Mouse (Mus musculus): ENCODE data around the gene Akt3. TPM values are rescaled to one million over a fixed set of nuclear protein-coding genes. Genes with fewer than 3 reads are reported as not detected.

The Akt3 gene
- polyA plus RNA-seq, 1 experiment from 2014 or later, result 13.5 TPM

DNA sequence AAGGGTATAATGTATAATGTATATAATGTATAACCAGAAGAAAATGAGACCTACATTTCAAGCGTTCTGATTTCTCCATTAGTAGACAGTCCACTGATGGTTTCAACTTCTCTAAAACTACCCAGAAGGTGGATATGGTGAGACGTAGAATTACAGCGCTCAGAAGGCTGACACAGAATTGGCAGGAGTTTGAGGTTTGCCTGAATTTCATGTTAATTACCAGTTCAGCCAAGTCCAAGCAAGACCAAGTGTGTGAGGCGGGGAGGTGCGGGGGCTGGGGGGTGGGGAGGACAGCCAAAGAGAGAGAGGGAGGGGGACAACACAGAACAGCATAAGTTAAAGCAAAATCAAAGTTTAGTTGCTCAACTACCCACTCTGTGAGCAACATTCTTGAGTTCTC lies 23.5 kb downstream of the Akt3 start:
- Histone ChIP-seq H3K4me2 (ENCODE audit: low read depth, low read length) (no peak overlapping the region), H3K4me1 (ENCODE audit: control insufficient read depth, insufficient read depth, low read length) (no peaks in the 10 kb centered on the region), H3K27me3 (ENCODE audit: control insufficient read depth, insufficient read depth, low read length) (no peaks in the 10 kb centered on the region), H3K9me3 (replicated peaks; ENCODE audit: control insufficient read depth, low read length) (no peaks in the 10 kb centered on the region), H3K9ac (replicated peaks; ENCODE audit: low read length) (no peak overlapping the region), H3K27ac (replicated peaks; ENCODE audit: low read depth, low read length) (no peak overlapping the region), H3K4me3 (ENCODE audit: low read depth, low read length) (no peak overlapping the region), H3K36me3 (replicated peaks; ENCODE audit: control insufficient read depth, insufficient read depth, low read depth, low read length) (no peaks in the 10 kb centered on the region)
- no peak for DNase-seq (ENCODE audit: low spot score)
- WGBS, result 96% methylated on average over 5 of the region's 5 CpGs
- ATAC-seq (replicated peaks; ENCODE audit: insufficient number of reproducible peaks, low FRiP score, low TSS enrichment, low read depth), result no peak

DNA sequence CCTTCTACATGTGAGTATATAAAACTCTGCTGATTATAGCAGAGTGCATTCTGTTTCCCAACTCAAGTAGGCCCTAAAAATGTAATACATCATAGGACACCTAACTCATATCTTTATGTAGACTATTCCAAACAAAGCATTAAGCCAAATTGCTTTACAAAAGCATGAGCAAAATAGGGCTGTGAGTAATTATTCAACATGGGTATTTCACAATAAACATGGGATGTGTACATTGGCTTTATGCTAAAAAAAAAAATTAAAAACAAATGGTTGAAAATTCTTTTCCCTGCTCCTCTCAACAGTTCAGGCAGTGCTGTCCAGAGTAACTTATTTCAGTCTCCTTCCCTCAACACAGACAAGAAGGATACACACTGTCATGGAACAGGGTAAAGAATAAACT lies 26.9 kb downstream of the Akt3 start:
- Histone ChIP-seq H3K4me3 (ENCODE audit: low read depth, low read length) (no peak overlapping the region), H3K27ac (replicated peaks; ENCODE audit: low read depth, low read length) (no peak overlapping the region), H3K27me3 (ENCODE audit: control insufficient read depth, insufficient read depth, low read length) (no peaks in the 10 kb centered on the region), H3K4me1 (ENCODE audit: control insufficient read depth, insufficient read depth, low read length) (no peaks in the 10 kb centered on the region), H3K36me3 (replicated peaks; ENCODE audit: control insufficient read depth, insufficient read depth, low read depth, low read length) (no peaks in the 10 kb centered on the region), H3K9ac (replicated peaks; ENCODE audit: low read length) (no peak overlapping the region), H3K4me2 (ENCODE audit: low read depth, low read length) (no peak overlapping the region), H3K9me3 (replicated peaks; ENCODE audit: control insufficient read depth, low read length) (no peaks in the 10 kb centered on the region)
- ATAC-seq (replicated peaks; ENCODE audit: insufficient number of reproducible peaks, low FRiP score, low TSS enrichment, low read depth), result no peak
- no peak for DNase-seq (ENCODE audit: low spot score)

DNA sequence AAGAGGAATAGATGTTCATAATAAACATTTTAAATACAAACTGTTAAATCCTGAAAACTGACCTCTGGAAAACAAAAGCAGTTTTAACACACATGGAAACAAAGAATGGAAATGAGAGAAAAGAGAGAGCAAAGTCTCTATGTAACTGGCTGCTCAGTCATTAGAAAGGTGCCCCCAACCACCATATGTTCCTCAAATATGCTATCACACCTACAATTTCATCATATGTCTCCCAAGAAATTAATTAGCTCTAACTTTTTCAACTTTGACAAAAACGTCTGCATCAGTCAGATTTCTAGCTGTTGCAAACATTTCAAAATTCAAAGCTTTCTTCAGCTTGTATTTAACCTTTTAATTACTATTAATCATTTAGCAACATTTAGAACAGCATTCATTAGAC lies 59.0 kb downstream of the Akt3 start:
- H3K27ac ChIP-seq (replicated peaks; ENCODE audit: low read depth, low read length), result no peak overlapping the region
- 64% methylated on average over 1 of the region's 1 CpGs for WGBS
- DNase-seq (ENCODE audit: low spot score) (no peak), ATAC-seq (replicated peaks; ENCODE audit: insufficient number of reproducible peaks, low FRiP score, low TSS enrichment, low read depth) (no peak)
- H3K9me3 ChIP-seq (replicated peaks; ENCODE audit: control insufficient read depth, low read length), result no peaks in the 10 kb centered on the region
- no peak overlapping the region for H3K4me2 ChIP-seq (ENCODE audit: low read depth, low read length)
- H3K36me3 ChIP-seq (replicated peaks; ENCODE audit: control insufficient read depth, insufficient read depth, low read depth, low read length), result no peaks in the 10 kb centered on the region
- no peak overlapping the region for H3K4me3 ChIP-seq (ENCODE audit: low read depth, low read length)
- H3K27me3 ChIP-seq (ENCODE audit: control insufficient read depth, insufficient read depth, low read length), result no peaks in the 10 kb centered on the region
- H3K9ac ChIP-seq (replicated peaks; ENCODE audit: low read length), result no peak overlapping the region
- H3K4me1 ChIP-seq (ENCODE audit: control insufficient read depth, insufficient read depth, low read length), result no peaks in the 10 kb centered on the region

DNA sequence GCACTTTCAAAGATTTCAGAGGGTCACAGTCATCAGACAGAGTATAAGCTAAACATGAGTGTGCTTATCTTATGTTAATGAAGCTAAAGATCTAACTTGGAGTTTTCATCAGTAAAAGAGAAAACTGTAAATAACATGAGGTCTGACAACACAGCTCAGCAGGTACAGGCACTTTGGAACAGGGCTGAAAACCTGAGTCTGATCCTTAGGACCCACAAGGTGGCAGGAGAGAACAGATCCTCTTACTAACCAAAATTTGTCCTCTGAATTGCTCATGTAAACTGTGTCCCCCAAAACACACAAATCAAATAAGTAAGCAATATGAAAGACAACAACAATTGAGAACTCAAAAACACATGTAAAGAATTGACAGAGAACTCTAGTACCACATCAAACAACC lies 62.8 kb downstream of the Akt3 start:
- H3K9ac ChIP-seq (replicated peaks; ENCODE audit: low read length), result no peak overlapping the region
- no peaks in the 10 kb centered on the region for H3K4me1 ChIP-seq (ENCODE audit: control insufficient read depth, insufficient read depth, low read length)

DNA sequence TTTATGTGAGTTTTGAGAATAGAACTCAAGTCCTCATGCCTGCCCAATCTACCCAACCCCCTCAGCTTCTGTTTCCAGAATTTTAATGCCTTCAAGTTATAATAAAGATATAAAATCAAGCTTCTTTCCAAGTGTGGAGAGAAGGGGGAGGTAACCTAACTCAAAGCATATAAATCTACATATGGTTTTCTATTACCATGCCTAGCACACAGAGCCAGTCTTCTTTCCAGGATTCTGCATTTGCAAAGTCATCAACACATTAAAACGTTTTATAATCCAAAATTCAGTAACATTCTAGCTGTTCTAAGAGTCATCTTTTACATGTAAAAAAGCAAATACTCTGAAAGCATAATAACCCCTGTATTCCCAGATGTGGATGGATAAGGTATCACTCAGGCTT lies 63.7 kb downstream of the Akt3 start:
- DNase-seq (ENCODE audit: low spot score), result no peak
- Histone ChIP-seq H3K4me3 (ENCODE audit: low read depth, low read length) (no peak overlapping the region), H3K9ac (replicated peaks; ENCODE audit: low read length) (no peak overlapping the region), H3K36me3 (replicated peaks; ENCODE audit: control insufficient read depth, insufficient read depth, low read depth, low read length) (no peaks in the 10 kb centered on the region), H3K27ac (replicated peaks; ENCODE audit: low read depth, low read length) (no peak overlapping the region), H3K4me1 (ENCODE audit: control insufficient read depth, insufficient read depth, low read length) (no peaks in the 10 kb centered on the region), H3K27me3 (ENCODE audit: control insufficient read depth, insufficient read depth, low read length) (no peaks in the 10 kb centered on the region), H3K9me3 (replicated peaks; ENCODE audit: control insufficient read depth, low read length) (no peaks in the 10 kb centered on the region), H3K4me2 (ENCODE audit: low read depth, low read length) (no peak overlapping the region)
- WGBS, result 52% methylated on average over 1 of the region's 1 CpGs
- no peak for ATAC-seq (replicated peaks; ENCODE audit: insufficient number of reproducible peaks, low FRiP score, low TSS enrichment, low read depth)

More for the DNA sequence above, 62.8 kb downstream of the Akt3 start:
- H3K27me3 ChIP-seq (ENCODE audit: control insufficient read depth, insufficient read depth, low read length), result no peaks in the 10 kb centered on the region
- no peak for ATAC-seq (replicated peaks; ENCODE audit: insufficient number of reproducible peaks, low FRiP score, low TSS enrichment, low read depth)
- no peak overlapping the region for H3K4me3 ChIP-seq (ENCODE audit: low read depth, low read length)
- H3K27ac ChIP-seq (replicated peaks; ENCODE audit: low read depth, low read length), result no peak overlapping the region
- H3K4me2 ChIP-seq (ENCODE audit: low read depth, low read length), result no peak overlapping the region
- H3K9me3 ChIP-seq (replicated peaks; ENCODE audit: control insufficient read depth, low read length), result no peaks in the 10 kb centered on the region
- H3K36me3 ChIP-seq (replicated peaks; ENCODE audit: control insufficient read depth, insufficient read depth, low read depth, low read length), result no peaks in the 10 kb centered on the region
- peak; percentile 11 for DNase-seq (ENCODE audit: low spot score)

DNA sequence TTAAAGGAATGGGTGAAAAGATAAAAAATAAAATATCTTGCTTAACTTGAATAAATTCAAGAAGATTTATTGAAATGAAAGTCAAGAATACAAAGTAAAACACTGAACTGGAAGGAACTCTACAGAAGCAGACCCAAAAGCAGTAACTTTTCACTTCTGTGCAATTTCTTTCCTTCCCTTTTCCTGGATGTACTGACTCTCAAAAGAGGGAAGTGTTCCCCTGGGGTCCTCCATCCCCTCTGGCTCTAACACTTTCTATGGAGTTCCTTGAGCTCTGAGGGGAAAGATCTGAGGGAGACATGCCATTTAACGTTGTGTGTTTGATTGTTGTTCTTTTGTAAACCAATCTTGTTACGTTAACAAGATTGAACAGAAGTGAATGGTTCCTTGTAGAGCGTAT lies 66.4 kb downstream of the Akt3 start:
- no peak overlapping the region for H3K4me2 ChIP-seq (ENCODE audit: low read depth, low read length)
- H3K9ac ChIP-seq (replicated peaks; ENCODE audit: low read length), result no peak overlapping the region
- H3K27me3 ChIP-seq (ENCODE audit: control insufficient read depth, insufficient read depth, low read length), result no peaks in the 10 kb centered on the region
- no peak overlapping the region for H3K27ac ChIP-seq (replicated peaks; ENCODE audit: low read depth, low read length)
- no peaks in the 10 kb centered on the region for H3K4me1 ChIP-seq (ENCODE audit: control insufficient read depth, insufficient read depth, low read length)
- ATAC-seq (replicated peaks; ENCODE audit: insufficient number of reproducible peaks, low FRiP score, low TSS enrichment, low read depth) (no peak), DNase-seq (ENCODE audit: low spot score) (no peak)
- WGBS, result 37% methylated on average over 3 of the region's 3 CpGs
- H3K4me3 ChIP-seq (ENCODE audit: low read depth, low read length), result no peak overlapping the region
- no peaks in the 10 kb centered on the region for H3K36me3 ChIP-seq (replicated peaks; ENCODE audit: control insufficient read depth, insufficient read depth, low read depth, low read length)
- H3K9me3 ChIP-seq (replicated peaks; ENCODE audit: control insufficient read depth, low read length), result no peaks in the 10 kb centered on the region

DNA sequence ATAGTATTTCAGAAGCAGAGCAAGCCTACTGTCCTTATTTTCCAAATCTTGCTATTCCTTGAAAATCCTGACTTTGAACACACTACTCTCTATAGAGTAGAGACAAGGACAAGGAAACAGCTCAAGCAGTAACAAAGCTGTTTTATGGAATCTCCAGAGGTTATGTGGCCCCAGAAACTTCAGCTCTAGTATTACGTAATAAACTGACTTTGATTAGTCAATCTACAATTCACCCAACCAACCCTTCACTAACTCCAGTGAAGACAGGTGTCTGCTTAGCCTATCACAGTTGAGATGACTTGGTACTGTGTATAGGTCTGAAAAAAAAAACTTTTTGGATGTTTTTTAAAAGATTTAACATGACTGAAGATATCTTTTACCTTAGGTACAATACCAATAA lies 67.6 kb downstream of the Akt3 start:
- H3K36me3 ChIP-seq (replicated peaks; ENCODE audit: control insufficient read depth, insufficient read depth, low read depth, low read length), result no peaks in the 10 kb centered on the region
- no peaks in the 10 kb centered on the region for H3K9me3 ChIP-seq (replicated peaks; ENCODE audit: control insufficient read depth, low read length)
- H3K27me3 ChIP-seq (ENCODE audit: control insufficient read depth, insufficient read depth, low read length), result no peaks in the 10 kb centered on the region
- no peak for ATAC-seq (replicated peaks; ENCODE audit: insufficient number of reproducible peaks, low FRiP score, low TSS enrichment, low read depth)
- WGBS, result 100% methylated on average over 1 of the region's 1 CpGs
- no peaks in the 10 kb centered on the region for H3K4me1 ChIP-seq (ENCODE audit: control insufficient read depth, insufficient read depth, low read length)
- no peak overlapping the region for H3K27ac ChIP-seq (replicated peaks; ENCODE audit: low read depth, low read length)
- H3K4me3 ChIP-seq (ENCODE audit: low read depth, low read length), result no peak overlapping the region
- no peak overlapping the region for H3K4me2 ChIP-seq (ENCODE audit: low read depth, low read length)
- no peak overlapping the region for H3K9ac ChIP-seq (replicated peaks; ENCODE audit: low read length)
- DNase-seq (ENCODE audit: low spot score), result no peak

DNA sequence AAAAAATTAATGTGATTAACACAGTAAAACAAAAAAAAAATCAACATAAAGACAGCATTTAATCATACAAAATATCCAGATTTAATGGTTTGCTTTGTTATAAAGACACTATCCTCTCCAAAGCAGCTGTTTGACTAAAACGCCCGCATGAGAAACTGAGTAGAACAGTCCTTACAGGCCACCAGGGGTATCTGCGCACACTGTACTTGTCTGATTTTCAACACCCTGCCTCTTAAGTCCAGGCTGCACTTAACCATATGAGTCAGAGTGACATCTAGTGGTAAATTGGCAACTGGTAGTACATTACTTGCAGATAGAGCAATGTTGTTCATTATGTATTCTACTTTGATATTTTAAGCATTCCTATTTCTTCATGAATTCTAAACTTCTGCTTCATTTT lies 69.3 kb downstream of the Akt3 start:
- ATAC-seq (replicated peaks; ENCODE audit: insufficient number of reproducible peaks, low FRiP score, low TSS enrichment, low read depth), result peak; percentile 85; the same call in 1 of the 2 replicates
- peak; percentile 82 for DNase-seq (ENCODE audit: low spot score)
- Histone ChIP-seq H3K4me2 (ENCODE audit: low read depth, low read length) (no peak overlapping the region), H3K27me3 (ENCODE audit: control insufficient read depth, insufficient read depth, low read length) (no peaks in the 10 kb centered on the region), H3K36me3 (replicated peaks; ENCODE audit: control insufficient read depth, insufficient read depth, low read depth, low read length) (no peaks in the 10 kb centered on the region), H3K4me3 (ENCODE audit: low read depth, low read length) (no peak overlapping the region), H3K27ac (replicated peaks; ENCODE audit: low read depth, low read length) (no peak overlapping the region), H3K4me1 (ENCODE audit: control insufficient read depth, insufficient read depth, low read length) (no peaks in the 10 kb centered on the region), H3K9me3 (replicated peaks; ENCODE audit: control insufficient read depth, low read length) (no peaks in the 10 kb centered on the region), H3K9ac (replicated peaks; ENCODE audit: low read length) (no peak overlapping the region)
- WGBS, result 32% methylated on average over 3 of the region's 3 CpGs

DNA sequence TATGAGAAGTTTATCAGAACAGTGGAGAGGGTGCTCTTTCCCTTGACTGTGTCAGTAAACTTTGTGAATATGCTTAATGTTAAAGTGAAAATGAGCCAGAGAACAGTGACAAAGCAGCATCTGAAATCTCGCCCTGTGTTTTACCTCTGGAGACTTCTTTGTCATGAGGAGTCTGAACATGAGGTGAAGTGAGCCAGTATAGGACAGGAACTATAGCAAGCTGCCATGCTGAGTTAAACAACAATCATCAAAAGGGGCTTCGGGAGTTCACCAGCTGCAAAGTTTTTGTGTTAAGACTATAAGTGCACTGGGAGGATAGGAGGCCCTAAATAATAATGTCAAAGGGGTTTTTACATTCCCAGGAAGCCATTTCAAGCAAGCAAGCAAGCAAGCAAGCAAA lies 71.3 kb downstream of the Akt3 start:
- Histone ChIP-seq H3K27me3 (ENCODE audit: control insufficient read depth, insufficient read depth, low read length) (no peaks in the 10 kb centered on the region), H3K4me1 (ENCODE audit: control insufficient read depth, insufficient read depth, low read length) (no peaks in the 10 kb centered on the region), H3K36me3 (replicated peaks; ENCODE audit: control insufficient read depth, insufficient read depth, low read depth, low read length) (no peaks in the 10 kb centered on the region), H3K4me2 (ENCODE audit: low read depth, low read length) (no peak overlapping the region), H3K27ac (replicated peaks; ENCODE audit: low read depth, low read length) (no peak overlapping the region), H3K9ac (replicated peaks; ENCODE audit: low read length) (no peak overlapping the region), H3K9me3 (replicated peaks; ENCODE audit: control insufficient read depth, low read length) (no peaks in the 10 kb centered on the region), H3K4me3 (ENCODE audit: low read depth, low read length) (no peak overlapping the region)
- DNase-seq (ENCODE audit: low spot score), result no peak
- WGBS, result 65% methylated on average over 2 of the region's 2 CpGs
- ATAC-seq (replicated peaks; ENCODE audit: insufficient number of reproducible peaks, low FRiP score, low TSS enrichment, low read depth), result no peak

Data from embryonic facial prominence, embryonic 11.5 days (tissue).